Mouse (Mus musculus): ENCODE results near the gene Tmpo. TPM values are rescaled to one million over a fixed set of nuclear protein-coding genes. Genes with fewer than 3 reads are reported as not detected.
"Not testable (repeated sequence)": the region's sequence is repeated elsewhere in the genome, so short reads cannot be mapped to it uniquely, and the experiment has no call there.

Tmpo gene
- total RNA-seq, 2 experiments from 2014 or later, result 186 to 192 TPM

- DNase-seq, result not testable (repeated sequence)
These were observed 3.8 kb upstream of the Tmpo start for GRCm38 (mm10) chr10:91184893-91185292.

GRCm38 (mm10) chr10:91183316-91183715 lies 2.2 kb upstream of the Tmpo start:
- DNase-seq, result no peak

GRCm38 (mm10) chr10:91182291-91182990 lies 1.3 kb upstream of the Tmpo start:
- peak; percentile 24 for DNase-seq

GRCm38 (mm10) chr10:91181461-91182288 lies 560 bp upstream of the Tmpo start:
- peak; percentile 100 for DNase-seq

- no peak for DNase-seq
These were observed 814 bp downstream of the Tmpo start for GRCm38 (mm10) chr10:91180301-91180700.

- no peak for DNase-seq
These were observed 1.3 kb downstream of the Tmpo start for GRCm38 (mm10) chr10:91179834-91180233.

- no peak for DNase-seq
These were observed 3.9 kb downstream of the Tmpo start for GRCm38 (mm10) chr10:91177201-91177600.

- DNase-seq, result no peak
These were observed 8.6 kb downstream of the Tmpo start for GRCm38 (mm10) chr10:91172329-91173100.

- peak; percentile 96 for DNase-seq
These were observed 9.4 kb downstream of the Tmpo start for GRCm38 (mm10) chr10:91171455-91172328.

GRCm38 (mm10) chr10:91171041-91171440 lies 10.1 kb downstream of the Tmpo start:
- DNase-seq, result no peak

- DNase-seq, result peak; percentile 92
These were observed 10.8 kb downstream of the Tmpo start for GRCm38 (mm10) chr10:91170143-91170941.

- DNase-seq, result no peak
These were observed 11.6 kb downstream of the Tmpo start for GRCm38 (mm10) chr10:91169414-91170065.

- no peak for DNase-seq
These were observed 13.8 kb downstream of the Tmpo start for GRCm38 (mm10) chr10:91167352-91167751.

GRCm38 (mm10) chr10:91166890-91167289 lies 14.2 kb downstream of the Tmpo start:
- peak; percentile 75 for DNase-seq

- no peak for DNase-seq
These were observed 15.3 kb downstream of the Tmpo start for GRCm38 (mm10) chr10:91165850-91166249.

GRCm38 (mm10) chr10:91164491-91164890 lies 16.6 kb downstream of the Tmpo start:
- no peak for DNase-seq

- DNase-seq, result no peak
These were observed 18.5 kb downstream of the Tmpo start for GRCm38 (mm10) chr10:91162511-91163163.

GRCm38 (mm10) chr10:91162077-91162476 lies 19.0 kb downstream of the Tmpo start:
- no peak for DNase-seq

- DNase-seq, result no peak
These were observed 20.1 kb downstream of the Tmpo start for GRCm38 (mm10) chr10:91161006-91161405.

GRCm38 (mm10) chr10:91158442-91158841 lies 22.7 kb downstream of the Tmpo start:
- DNase-seq, result no peak

Measured in heart, postnatal 4 days (tissue).